Mouse (Mus musculus): ENCODE data around the gene Ifi203. TPM values are rescaled to one million over a fixed set of nuclear protein-coding genes. Genes with fewer than 3 reads are reported as not detected.

Ifi203 gene
- 100 to 1,000 TPM; 289 to 326 TPM for total RNA-seq (2023)

DNA sequence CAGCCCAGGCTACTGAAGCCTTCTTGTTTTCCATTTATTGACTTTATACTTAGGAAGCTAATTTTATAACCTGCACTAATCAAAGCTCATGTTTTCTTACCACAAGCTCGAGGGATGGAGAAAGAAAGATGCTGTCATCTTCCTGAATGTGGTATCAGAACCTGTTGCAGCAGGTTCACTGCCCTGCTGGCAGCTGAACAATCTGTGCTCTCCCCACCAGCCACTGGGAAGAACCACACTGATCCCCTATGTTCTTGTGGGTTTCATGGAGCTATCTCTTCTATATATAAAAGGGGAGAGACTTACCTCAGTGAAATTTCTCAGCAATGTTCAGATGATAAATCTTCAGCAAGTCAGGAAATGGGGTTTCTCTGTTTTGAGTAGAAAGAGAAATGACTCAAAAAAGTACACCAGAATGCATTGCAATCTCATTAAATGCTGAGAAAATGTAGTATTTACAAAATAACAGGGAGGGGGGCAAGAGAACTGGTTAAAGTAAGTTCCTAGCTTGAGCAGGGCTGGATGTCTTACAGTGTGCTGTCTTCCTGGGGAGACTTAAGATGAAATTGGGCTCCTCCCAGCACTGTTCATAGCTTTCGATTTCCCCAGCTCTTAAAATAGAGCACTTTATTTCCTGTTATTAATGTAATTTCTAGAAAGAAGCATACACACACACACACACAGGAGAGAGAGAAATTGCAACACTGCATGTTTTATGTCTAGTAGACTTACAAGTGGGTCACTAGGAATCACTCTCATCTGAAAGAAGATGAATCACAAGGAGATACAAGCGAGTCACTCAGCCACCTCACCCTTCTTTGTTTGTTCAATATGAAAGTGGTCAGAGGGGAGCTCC, at the start of gene Ifi203, which contains the start of gene Mndal:
TSS of gene Ifi203 (minus strand) at position 749 of the 856 bp plus-strand sequence.
TSS of gene Mndal (minus strand) at position 568 of the 856 bp plus-strand sequence.

DNA sequence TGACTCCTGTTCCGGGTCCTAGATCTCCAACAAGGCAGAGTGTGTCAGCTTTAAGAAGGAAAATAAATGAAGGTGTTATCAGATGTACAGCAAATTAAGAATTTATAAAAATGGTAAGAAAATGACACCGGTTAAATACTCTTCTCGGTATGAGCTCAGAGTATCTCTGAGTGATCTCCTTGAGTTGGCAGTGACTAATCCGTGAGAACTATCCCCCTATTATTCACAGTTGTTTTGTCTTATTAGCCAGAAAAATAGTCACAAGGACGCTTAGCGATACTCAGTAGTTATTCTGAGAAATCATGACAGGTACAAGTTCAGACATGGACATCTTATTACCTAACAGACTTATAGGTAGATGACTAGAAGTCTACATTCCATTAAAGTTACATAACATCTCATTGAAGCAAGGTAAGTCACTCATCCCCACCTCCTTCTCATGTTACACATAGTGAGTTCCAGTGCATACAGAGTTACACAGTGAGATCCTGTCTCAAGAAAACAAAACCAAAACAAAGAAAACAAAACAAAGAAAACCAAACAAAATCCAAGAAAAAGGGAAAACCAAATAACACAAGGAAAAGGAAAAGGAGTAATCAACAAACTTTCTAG, 40.3 kb upstream of the Ifi203 start, which contains the start of gene Ifi202b:
TSS of gene Ifi202b (minus strand) at position 51 of the 612 bp plus-strand sequence.

DNA sequence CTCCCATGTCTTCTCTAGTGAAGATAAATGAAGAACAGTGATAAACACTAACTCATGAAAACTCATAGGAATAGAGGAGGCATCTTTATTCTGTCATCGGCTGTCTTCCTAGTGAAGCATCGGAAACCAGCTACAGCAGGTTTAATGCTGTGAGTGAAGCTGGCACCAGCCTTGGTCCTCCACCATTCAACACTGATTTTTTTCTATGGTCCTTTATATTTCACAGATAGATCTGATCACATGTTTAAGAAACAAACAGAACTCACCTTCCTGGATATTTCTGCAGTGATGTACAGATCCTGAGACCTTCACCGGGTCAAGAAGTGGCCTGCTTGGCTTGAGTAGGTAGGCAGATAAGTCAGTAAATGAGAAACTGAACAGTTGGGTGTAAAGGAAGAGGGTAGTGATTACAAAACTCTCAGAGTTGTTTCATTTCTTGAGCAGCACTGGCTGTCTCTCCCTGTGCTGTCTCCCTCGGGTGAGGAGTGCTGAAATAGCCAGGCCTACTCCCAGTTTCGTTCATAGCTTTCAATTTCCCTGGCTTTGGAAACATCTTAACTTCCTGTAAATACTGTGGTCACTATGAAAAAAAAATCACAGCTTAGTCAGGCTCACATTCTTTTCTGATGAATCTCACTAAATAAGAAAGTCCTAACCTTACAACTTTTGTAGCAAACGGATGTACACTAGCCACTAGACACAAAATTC, 29.8 kb downstream of the Ifi203 start, which contains the start of gene Ifi211:
TSS of gene Ifi211 (minus strand) at position 499 of the 708 bp plus-strand sequence.

Other genes with a start within 250 kb of the Ifi203 start
- 1 to 10 TPM; 1.1 to 1.5 TPM for gene Ifi207, start 200.9 kb downstream of the Ifi203 start, total RNA-seq (2023)
- gene Ifi204, start 175.7 kb downstream of the Ifi203 start, total RNA-seq (2023), result 10 to 100 TPM; 14.1 to 15.1 TPM
- under 1 TPM in 1 of 2 experiments, not detected in 1; 0.44 TPM for gene Ifi211, start 29.6 kb downstream of the Ifi203 start, total RNA-seq (2023)
- gene Mndal, start 181 bp downstream of the Ifi203 start, total RNA-seq (2023), result 100 to 1,000 TPM; 530 to 659 TPM
- not detected for gene Ifi202b, start 40.1 kb upstream of the Ifi203 start, total RNA-seq (2023)
- 1 to 10 TPM; 6.0 to 6.6 TPM for gene Ifi205, start 89.1 kb upstream of the Ifi203 start, total RNA-seq (2023)
- gene Olfr433, start 98.0 kb upstream of the Ifi203 start, total RNA-seq (2023), result under 1 TPM; 0.52 to 0.53 TPM
- gene Olfr432, start 106.5 kb upstream of the Ifi203 start, total RNA-seq (2023), result not detected
- gene Olfr430, start 123.9 kb upstream of the Ifi203 start, total RNA-seq (2023), result not detected
- not detected for gene Olfr429, start 141.7 kb upstream of the Ifi203 start, total RNA-seq (2023)
- gene Olfr427, start 154.2 kb upstream of the Ifi203 start, total RNA-seq (2023), result not detected
- not detected for gene Olfr231, start 178.5 kb upstream of the Ifi203 start, total RNA-seq (2023)
- not detected for gene Olfr424, start 188.8 kb upstream of the Ifi203 start, total RNA-seq (2023)
- not detected for gene Olfr420, start 213.0 kb upstream of the Ifi203 start, total RNA-seq (2023)
- gene Spta1, start 230.1 kb upstream of the Ifi203 start, total RNA-seq (2023), result under 1 TPM in 1 of 2 experiments, not detected in 1; 0.20 TPM

Measured in B cell, adult 67 days (primary cell).